Mouse (Mus musculus) olfactory bulb, adult 2 months (tissue): Measurements from ENCODE around the gene Uggt2.

Experiments
- CTCF ChIP-seq: fragments of 200-500 bp; IDR thresholded peaks from 2 replicates; pipeline ENCODE4 v1.5.1; 2012; ENCODE audit warnings: low read depth, mild to moderate bottlenecking, low read length, moderate library complexity; ENCODE audit not compliant: insufficient read depth
- POLR2A ChIP-seq: fragments of 200-500 bp; IDR thresholded peaks from 2 replicates; pipeline ENCODE4 v1.6.1; 2012; ENCODE audit warnings: mild to moderate bottlenecking, low read depth, low read length, moderate library complexity; ENCODE audit not compliant: insufficient read depth

DNA sequence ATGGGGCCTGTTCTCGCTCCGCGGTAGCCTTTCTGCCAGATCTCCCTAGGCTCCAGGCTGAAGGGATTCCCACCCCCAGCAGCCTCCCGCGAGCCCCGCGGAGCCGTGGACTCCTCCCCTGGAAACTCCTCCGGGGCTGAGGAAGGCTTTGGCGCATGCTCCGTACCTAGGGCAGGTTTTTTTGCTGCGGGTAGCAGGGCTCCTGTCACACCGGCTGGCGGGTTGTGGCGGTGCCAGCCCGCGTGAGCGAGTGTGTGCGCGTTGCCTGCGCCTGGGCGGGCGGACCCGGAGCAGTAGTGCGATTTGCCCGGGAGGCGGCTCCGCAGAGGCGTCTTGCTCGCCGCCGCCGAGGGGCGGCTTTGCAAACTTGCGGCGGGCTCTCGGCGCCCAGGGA is 38.3 kb upstream of the Uggt2 start:
- no peak; the same call in 1 of the 2 replicates for TF ChIP-seq CTCF
- 0 out of 2 replicates have a peak, but pooled peaks have one; percentile 46 for TF ChIP-seq POLR2A
